Mouse (Mus musculus) megakaryocyte progenitor cell, adult 5-6 weeks (primary cell): Measurements from ENCODE around the gene Scn3b. TPM values are rescaled to one million over a fixed set of nuclear protein-coding genes. Genes with fewer than 3 reads are reported as not detected.

Experiments
- ATAC-seq: replicated peaks from 2 replicates; pipeline ENCODE4 v1.8.0; 2016; ENCODE audit warnings: mild to moderate bottlenecking, moderate TSS enrichment, inconsistent platforms; ENCODE audit not compliant: poor library complexity
- total RNA-seq, 2 experiments: library from RNA; stranded (forward) in 1 of 2; stranded (reverse) in 1 of 2; fragments of 157-497, 149-512 nt in 1 of 2; fragments of 200-1000 nt in 1 of 2; gene quantifications; 2 replicates each; pipeline versions ENCODE4 v1.2.3 to v1.2.4; 2015 to 2017

The Scn3b gene
- 0.17 TPM in 1 of 2 replicates, not detected in the other for total RNA-seq (2015)
- total RNA-seq (2017): 0.10 TPM in 1 of 2 replicates, not detected in the other

DNA sequence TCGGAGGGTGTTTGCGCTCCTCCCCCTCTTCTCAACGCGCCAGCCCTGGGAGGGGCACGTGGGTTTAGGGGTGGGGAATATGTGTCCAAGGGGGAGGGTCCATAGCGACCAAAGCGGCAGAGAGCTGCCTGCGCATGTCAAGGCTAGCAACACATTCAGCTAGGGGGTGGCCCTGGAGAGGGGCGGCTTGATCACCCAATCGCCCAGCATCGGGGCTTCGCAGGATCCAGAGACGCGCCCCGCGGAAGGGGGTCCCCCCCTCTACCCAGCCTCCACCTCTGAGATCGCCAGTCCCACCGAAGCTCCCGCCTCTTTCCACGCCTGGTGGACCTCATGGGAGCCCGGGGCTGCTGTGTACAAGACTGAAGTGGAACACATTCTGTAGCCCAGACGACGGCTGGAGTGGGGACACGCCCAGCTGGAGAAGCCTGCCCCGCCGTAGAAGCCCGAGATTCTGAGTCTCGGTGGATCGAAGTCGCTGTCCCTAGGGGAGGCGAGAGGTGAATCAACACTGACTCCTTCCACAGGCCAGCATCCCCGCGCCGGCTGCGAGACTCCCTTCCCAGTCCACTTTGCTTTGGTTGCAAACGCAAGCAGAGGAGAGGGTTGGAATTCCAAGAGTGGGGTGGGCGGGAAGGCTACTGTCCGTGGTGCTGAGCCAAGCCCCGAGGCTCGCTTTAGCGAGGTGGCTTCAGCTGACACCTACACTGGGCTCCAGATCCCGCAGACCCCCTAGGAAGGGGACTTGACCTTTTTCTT lies at the start of gene Scn3b:
Scn3b (plus strand) TSS at position 115 of the 759 bp plus-strand sequence.
- ATAC-seq: peak; percentile 64

DNA sequence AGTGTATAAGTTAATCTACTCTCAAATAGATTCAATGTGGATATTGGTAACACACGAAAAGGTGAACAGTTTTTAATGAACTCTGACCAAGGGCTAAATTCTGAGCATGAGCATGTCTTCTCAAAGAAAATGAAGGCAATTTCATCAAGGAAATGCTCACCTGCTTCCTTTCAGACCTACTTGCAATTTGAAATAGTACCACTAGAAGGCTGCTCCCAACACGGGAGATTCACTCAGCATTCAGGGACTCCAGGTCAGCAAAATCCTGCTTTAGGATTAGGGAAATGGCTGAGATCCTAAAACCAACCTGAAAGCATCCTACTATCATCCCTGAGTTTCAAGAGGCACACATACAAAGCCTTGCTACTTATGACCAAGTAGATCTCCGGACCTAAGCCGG lies 44.7 kb upstream of the Scn3b start:
- ATAC-seq: no peak

DNA sequence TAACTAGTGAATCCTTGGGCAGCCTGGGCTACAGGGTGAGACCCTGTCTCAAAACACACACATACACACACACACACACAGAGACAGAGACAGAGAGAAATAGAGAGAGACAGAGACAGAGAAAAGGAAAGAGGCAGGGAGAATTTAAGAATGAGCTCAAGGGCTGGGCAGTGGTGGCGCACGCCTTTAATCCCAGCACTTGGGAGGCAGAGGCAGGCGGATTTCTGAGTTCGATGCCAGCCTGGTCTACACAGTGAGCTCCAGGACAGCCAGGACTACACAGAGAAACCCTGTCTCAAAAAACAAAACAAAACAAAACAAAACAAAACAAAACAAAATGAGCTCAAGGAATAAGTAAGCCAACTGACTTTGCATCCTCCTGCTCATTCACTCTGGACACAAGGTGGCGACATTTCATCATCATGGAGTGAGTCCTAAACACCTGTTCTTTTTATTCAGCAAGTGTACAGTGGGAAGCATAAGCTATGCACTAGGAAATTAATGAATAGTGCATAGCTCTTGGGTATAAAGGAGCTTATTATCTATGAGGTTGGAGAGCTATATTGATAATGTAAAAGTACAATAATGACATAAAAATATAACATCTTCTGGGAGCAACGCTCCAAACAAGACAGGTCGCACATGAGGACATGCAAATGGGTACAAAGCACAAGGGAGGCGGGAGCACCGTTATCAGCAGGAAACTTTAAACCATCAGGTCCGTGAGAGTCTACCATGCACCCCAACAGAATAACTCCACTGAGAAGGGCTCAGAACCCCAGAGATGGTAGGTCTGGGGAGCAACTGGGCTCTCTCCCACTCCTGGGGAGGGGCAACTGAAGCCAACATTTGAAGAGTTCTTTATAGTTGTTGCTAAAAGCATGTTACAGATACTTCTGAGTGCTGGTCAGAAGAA lies 40.9 kb upstream of the Scn3b start:
- peak; percentile 83 for ATAC-seq

DNA sequence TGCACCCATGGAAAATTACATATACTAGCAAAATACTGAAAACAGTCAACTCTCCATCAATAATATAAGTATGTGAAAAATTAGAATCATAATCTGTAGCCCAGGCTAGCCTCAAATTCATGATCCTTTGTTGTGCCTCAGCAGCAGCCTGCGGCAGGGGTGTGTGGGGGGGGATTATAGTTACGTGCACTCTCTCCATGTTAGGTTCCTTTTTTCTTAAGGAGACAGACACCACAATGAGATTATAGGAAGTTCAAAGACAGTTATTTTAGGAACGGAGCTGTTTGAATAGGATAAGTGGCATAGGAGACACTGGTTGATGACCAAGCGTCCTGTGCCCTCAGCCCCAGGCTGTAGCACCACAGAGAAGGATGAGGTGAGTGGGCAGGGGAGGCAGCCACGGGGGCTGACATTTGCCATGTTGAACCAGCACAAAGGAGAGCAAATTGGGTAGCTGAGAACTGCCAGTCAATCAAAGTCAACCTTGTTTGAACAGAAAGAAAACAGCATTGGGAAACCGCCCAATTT lies 40.1 kb upstream of the Scn3b start:
- ATAC-seq: peak; percentile 78

DNA sequence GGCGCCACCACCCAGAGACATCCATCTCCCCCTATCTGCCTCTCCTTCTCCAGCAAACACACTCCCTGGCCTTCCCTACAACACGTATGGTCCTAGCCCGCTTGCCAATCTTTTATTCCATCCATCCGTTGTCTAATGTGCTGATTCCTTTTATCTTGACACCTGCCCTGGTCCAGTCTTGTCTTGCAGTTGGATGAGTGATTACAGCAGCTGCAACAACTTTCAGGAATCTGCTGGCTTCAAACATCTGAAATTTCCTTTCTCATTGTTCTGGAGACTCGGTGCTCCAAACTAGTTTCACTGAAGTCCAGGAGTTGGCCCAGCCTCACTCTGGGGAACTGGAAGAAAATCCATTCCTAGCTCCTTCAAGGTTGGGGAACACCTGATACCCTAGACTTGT lies 39.5 kb upstream of the Scn3b start:
- ATAC-seq: no peak

DNA sequence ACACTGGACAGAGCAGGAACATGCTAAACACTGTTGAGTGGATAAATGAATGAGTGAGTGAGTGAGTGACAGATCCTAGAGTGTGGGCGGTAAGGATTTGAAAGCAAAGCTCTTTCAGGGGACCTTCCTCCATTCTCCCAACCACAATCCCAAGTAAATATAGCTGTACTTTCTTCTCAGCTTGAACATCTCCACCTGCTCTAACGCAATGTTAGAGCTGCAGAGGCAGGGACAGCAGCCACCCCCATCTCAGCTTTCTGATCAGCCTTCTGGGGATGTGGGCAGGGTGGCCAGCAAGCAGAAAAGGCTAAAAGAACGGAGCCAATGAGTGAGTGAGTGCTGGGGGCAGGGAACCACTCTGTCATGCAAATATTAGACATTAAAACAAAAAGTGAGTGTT lies 38.0 kb upstream of the Scn3b start:
- ATAC-seq: no peak

DNA sequence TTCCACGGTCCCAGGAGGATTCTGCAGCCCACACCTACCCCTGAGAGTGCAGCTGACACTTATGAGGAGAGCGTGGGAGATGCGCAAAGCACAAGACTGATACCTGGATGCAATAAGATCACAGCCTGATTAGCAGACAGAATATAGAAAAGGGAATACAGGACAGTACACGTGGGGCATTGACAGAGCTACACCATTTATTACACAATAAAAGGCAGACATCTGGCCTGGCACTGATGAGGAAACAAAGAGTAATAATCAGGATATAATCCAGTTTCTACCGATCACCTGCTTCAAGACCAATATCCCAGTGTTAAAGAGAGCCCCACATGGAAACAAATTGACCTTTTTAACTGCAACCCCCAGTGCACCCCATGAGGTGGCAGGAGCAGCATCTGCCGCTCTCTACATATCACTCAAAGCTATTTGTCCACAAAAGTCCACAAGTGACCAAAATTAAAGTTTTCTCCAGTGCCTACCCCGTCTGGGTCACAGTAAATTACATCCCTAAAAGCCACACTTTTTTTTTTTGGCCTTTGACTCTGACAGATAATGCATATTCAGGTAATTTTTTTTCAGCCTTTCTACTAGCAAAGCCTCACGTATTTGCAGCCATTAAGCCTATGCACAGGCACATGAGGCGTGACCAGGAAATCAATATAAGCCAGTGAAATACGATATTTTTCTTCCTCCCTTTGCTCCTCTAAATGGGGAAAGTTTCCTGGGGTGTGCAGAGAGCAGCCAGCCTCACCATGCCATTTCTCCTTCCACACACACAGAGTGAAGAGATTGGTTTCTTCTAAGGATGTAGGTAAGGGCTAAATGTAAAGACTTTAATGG lies 34.6 kb upstream of the Scn3b start:
- no peak for ATAC-seq

DNA sequence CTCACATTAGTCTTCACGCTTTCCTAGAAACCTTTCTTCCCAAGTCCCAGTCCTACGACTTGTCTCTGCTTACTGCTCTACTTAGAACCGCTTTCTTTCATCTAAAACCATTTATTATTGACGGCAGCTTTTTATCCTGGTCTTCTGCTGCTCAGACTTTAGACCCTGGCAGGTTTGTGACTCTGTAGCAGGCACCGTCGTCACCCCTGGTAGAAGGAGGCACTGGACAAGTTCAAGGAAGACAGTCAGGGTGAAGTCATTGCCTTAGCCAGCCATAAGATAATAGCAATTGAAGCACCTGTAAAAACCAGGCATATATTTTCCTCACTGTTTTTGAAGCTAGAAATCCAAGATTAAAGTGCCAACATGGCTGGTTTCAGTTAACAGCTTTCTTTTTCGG lies 33.8 kb upstream of the Scn3b start:
- ATAC-seq: no peak

DNA sequence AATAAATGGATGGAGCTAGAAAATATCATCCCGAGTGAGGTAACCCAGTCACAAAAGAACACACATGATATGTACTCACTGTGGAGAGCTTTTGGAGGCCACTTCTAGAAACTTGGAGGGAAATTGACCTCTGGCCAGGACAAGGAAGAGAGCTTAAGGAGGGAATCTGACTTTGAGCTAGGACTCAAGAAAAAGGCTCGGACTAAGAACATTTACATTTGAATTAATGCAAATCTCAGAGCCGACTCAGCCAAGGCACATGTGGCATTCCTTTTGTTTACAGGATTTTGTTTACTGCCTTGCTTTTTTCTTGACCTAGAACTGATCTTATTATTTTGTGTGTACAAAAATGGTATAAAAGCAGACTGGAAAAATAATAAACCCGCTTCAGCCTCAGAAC lies 29.3 kb upstream of the Scn3b start:
- ATAC-seq: no peak

DNA sequence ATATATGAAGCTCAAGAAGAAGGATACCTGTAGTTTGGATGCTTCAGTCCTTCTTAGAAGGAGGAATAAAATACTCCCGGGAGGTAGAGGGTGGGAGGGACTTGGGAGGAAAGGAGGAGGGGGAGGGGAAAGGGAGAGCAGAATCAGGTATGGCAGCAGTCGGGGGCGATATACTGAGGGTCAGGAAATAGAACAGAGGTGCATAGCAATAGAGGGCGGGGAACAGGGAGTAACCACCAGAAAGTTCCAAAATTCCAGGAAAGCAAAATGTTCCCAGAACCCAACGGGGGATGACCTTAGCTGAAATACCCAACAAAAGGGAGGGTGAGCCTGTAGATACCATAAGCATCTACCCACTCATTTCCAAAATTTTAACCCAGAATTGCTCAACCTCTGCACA lies 28.7 kb upstream of the Scn3b start:
- ATAC-seq: no peak

DNA sequence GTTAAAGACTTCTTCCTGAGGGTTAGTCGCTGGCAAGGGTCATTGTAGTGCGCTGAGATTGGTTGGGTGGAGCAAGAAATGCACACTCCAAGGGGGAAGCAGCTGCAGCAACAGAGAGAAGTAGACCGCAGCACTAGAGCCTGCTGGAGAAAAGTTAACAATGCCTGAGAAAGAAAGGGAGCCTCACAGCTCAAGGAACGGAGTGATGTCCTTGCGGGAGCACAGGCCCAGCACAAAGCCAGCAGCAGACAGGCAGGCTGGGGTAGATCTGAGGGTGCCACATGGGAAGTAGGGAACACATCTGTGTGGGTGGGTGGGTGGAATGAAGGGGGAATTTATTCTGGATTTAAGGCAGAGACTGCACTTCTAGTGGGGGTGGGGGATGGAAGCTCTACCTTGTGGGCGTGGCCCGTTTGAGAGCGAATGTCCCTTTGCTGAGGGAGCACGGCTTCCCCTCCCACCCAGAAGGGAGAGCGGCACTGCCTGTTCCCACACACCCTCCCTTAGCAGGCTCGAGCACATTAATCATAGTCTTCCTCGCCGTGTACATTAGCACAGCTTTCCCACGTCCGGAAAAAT lies 27.7 kb upstream of the Scn3b start:
- ATAC-seq: peak; percentile 78

DNA sequence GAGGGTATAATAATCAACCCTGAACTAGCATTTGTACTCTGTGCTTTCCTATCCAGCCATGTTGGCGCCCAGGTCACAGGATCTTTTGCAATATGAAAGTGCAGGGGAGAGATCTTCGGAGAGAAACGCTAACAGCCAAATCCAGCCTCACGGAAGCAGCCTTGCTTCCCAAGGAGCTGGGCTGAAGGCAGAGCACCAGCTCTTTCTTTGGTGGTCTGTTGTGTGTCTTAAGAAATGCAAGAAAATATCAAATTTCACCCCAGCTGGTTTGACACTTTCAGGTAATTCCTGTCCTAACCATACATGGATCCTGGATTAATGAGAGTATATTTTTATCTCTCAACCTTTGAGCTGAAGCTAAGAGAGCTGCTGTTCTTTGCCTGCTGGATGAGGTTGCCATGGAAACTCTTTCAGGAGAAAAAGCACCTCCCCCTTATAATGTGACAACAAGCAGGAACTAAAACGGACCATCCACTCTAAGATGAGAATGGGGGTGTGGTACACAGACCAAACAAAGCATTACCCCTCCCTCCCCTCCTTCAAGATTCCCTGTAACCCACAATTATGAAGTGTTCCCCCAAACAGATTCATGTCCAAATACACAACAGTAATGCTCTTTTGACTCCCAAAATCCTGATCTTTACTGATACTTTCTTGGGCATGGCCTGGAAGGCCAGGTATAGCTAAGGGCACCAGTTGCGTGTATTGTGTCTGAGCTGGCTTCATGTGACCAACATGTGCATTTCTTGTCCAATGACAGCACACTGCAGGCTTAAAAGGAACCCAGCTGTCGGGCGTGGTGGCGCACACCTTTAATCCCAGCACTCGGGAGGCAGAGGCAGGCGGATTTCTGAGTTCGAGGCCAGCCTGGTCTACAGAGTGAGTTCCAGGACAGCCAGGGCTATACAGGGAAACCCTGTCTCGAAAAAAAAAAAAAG lies 26.8 kb upstream of the Scn3b start:
- 0 out of 2 replicates have a peak, but pooled peaks have one; percentile 38 for ATAC-seq

DNA sequence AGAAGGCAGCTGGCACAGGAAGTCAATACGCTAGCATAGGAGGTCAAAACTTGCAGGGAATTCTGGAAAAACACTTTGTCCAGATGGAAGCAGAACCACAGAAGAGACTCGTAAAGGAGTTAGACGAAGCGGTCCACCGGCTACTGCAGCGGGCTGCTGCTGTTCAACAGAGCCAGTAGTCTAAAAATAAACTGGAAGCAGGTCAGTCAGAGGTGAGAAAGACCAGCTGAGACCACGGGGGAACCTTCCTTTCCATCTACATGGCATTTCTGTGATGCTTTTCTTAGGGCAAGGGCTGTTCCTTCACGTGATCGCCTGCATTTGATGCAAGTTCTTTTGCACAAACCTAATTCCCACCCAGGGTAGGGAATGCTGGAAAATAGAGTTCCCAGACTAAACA lies 23.6 kb upstream of the Scn3b start:
- ATAC-seq: no peak

DNA sequence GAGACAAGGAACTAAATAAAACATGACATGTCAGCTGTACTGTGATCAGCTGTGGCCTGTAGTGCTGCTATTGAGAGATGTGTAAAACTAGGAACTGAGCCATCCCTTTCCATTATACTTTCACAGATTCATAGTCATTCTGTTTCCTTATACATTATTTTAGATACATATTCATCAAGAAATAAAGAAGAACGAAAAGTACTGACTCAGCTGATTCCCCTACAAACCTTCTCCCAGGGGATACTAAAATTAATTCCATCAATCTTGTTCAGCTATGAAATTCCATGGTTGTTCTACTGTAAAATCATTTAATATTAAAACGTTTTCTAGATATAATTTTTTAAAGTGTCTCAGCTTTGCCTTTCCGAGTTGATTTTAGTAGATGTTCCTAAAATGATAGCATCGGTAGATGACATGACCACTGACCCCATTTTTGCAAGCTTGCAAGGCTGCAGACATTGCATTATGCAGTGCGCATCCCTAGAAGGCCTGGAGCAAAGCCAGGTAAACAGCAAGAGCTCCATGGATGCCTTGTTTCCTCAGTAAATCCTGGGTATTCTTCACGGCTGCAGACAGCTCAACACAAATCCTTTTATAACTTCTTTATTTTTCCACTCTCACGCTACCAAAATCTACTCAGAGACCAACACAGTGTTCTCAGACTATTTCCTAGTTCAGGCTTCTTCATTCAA lies 22.9 kb upstream of the Scn3b start:
- ATAC-seq: no peak

DNA sequence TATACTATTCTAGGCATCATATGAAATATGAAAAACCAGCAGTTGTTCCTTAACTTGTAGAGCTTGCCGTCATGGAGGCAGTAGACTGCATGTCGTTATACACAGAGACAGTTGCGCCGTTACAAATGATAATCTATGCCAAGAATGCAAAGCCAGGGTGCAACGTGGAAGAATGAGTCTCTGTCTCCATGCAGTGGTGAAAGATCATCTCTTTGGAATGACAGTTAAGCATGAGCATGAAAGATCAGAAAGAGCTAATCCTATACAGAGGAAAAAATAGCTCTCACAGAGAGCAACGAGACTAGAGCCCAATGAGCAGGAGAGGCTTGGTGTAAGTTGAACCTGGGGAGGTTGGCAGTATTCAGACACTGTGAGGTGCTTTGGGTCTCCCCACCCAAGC lies 22.3 kb upstream of the Scn3b start:
- no peak for ATAC-seq

DNA sequence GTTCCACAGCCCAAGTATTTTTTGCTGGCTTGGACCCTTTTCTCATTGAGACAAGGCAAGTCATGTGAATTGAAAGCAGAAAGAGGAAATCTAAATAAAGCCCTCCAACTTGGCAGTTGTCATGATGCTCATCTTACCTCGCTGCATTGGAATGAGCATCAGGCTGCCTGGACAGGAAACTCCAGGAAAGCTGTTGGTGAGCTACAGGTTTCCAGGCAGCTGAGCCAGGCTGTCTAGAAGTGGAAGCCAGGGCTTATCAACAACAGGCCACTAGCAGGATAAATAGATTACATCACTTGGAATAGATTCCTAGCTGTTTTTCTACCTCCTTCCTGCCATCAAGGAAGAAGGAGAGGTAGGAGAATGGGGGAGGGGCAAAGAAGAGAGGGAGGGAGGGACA lies 19.9 kb upstream of the Scn3b start:
- ATAC-seq: no peak

DNA sequence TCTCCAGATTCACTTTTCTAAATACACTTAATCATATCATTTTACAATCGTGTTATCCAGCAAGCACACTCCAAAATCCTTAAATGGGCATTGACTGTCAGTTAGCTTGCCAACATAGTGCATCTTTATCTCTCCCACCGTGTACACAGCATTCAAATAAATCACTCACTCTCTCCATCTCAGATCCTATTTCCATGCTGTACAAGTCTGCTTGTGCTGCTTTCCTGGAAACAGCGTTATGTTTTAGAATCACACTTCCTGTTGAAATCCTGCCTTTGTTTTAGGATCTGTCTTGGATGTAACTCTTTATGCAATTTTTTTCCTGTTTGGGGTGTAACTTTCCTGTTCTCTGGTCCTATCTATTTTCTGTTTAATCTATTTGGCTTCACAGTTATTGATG lies 16.6 kb upstream of the Scn3b start:
- ATAC-seq: no peak

DNA sequence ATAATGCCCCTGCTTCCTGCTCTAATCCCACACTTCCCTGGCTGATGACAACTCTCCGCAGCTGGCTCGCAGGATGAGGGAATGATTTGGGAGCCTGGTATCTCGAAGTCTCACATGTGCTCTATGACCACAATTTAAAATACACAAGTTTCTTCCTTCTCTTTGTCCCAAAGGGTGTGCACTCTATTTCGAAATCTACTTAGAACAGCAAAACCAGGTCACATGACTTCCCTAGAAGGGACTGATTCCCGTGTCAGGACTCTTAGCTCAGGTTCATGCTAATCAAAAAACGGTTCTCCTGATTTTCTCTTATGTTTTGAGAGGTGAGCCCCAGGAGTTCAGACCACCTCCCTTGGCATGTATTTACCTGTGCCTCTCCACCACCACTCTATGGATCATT lies 5.1 kb upstream of the Scn3b start:
- ATAC-seq: peak; percentile 60
